Mouse (Mus musculus) C2C12 (cell line): Measurements from ENCODE around the gene Paqr9. TPM values are rescaled to one million over a fixed set of nuclear protein-coding genes. Genes with fewer than 3 reads are reported as not detected.

ENCODE experiments used
- H3K27me3 ChIP-seq: one replicate; pipeline ENCODE4 v1.6.1; 2011; ENCODE audit not compliant: control insufficient read depth, insufficient read depth, insufficient read length
- H3K36me3 ChIP-seq: one replicate; pipeline ENCODE4 v1.6.1; 2011; ENCODE audit not compliant: control insufficient read depth, insufficient read depth
- H3K4me3 ChIP-seq: one replicate; pipeline ENCODE4 v1.5.1; 2011; ENCODE audit warnings: mild to moderate bottlenecking, control low read depth; ENCODE audit not compliant: poor library complexity, insufficient read depth, severe bottlenecking
- H3K79me2 ChIP-seq: one replicate; pipeline ENCODE4 v1.6.1; 2011; ENCODE audit not compliant: control insufficient read depth, insufficient read depth
- H3K79me3 ChIP-seq: one replicate; pipeline ENCODE4 v1.6.1; 2011; ENCODE audit warnings: low read depth, control low read depth
- H3ac ChIP-seq: one replicate; pipeline ENCODE3; 2011; ENCODE audit warnings: low read depth; ENCODE audit not compliant: control insufficient read depth, insufficient read length
- CEBPB ChIP-seq: IDR thresholded peaks from one replicate; pipeline ENCODE4 v1.6.1; 2011; ENCODE audit warnings: low read depth, mild to moderate bottlenecking, control low read depth, moderate library complexity
- CTCF ChIP-seq: IDR thresholded peaks from one replicate; pipeline ENCODE4 v1.5.1; 2011; ENCODE audit not compliant: control insufficient read depth, insufficient read depth, insufficient read length
- FOSL1 ChIP-seq: IDR thresholded peaks from one replicate; pipeline ENCODE4 v1.8.0; 2011; ENCODE audit warnings: mild to moderate bottlenecking, low read length; ENCODE audit not compliant: poor library complexity, insufficient read depth, severe bottlenecking
- MAX ChIP-seq: IDR thresholded peaks from one replicate; pipeline ENCODE4 v1.6.1; 2011; ENCODE audit warnings: mild to moderate bottlenecking, control low read depth
- MYOD1 ChIP-seq: IDR thresholded peaks from one replicate; pipeline ENCODE4 v1.6.1; 2011; ENCODE audit warnings: low read depth; ENCODE audit not compliant: control insufficient read depth, insufficient read length
- MYOG ChIP-seq: IDR thresholded peaks from one replicate; pipeline ENCODE4 v1.6.1; 2011; ENCODE audit not compliant: control insufficient read depth, insufficient read length; ENCODE audit errors: extremely low read depth
- USF1 ChIP-seq: IDR thresholded peaks from one replicate; pipeline ENCODE4 v1.6.1; 2011; ENCODE audit warnings: low read depth, mild to moderate bottlenecking, control low read depth, moderate library complexity
- polyA plus RNA-seq: library from polyadenylated mRNA; unstranded; fragments of >200 nt; fragmentation: generic; extraction: Trizol; gene quantifications from one replicate; pipeline ENCODE4 v1.2.1, GENCODE M21; 2012; ENCODE audit warnings: missing spikeins

The Paqr9 gene
- polyA plus RNA-seq, 1 experiment = under 0.01 TPM

- Histone ChIP-seq H3K36me3 (no peaks in the 10 kb centered on the region), H3ac (no peak overlapping the region), H3K4me3 (no peak overlapping the region), H3K27me3 (peaks cover 5% of the 10 kb centered on the region), H3K79me2 (no peaks in the 10 kb centered on the region), H3K79me3 (no peaks in the 10 kb centered on the region)
- TF ChIP-seq CEBPB (no peak), CTCF (no peak), MYOG (no peak), USF1 (no peak), FOSL1 (no peak), MAX (no peak), MYOD1 (no peak)
These were observed 10.5 kb downstream of the Paqr9 start for GRCm38 (mm10) chr9:95569966-95570365.

GRCm38 (mm10) chr9:95570604-95571003 is 11.1 kb downstream of the Paqr9 start:
- H3K4me3 ChIP-seq = no peak overlapping the region
- no peaks in the 10 kb centered on the region for H3K79me2 ChIP-seq
- no peaks in the 10 kb centered on the region for H3K36me3 ChIP-seq
- H3K79me3 ChIP-seq = no peaks in the 10 kb centered on the region
- no peak for TF ChIP-seq MYOG
- no peak for TF ChIP-seq FOSL1
- TF ChIP-seq USF1 = no peak
- no peak for TF ChIP-seq CTCF
- TF ChIP-seq MYOD1 = no peak
- TF ChIP-seq CEBPB = no peak
- TF ChIP-seq MAX = no peak
- peaks cover 5% of the 10 kb centered on the region for H3K27me3 ChIP-seq
- H3ac ChIP-seq = no peak overlapping the region

- H3K79me2 ChIP-seq = no peaks in the 10 kb centered on the region
- no peaks in the 10 kb centered on the region for H3K36me3 ChIP-seq
- H3K27me3 ChIP-seq = no peaks in the 10 kb centered on the region
- H3K4me3 ChIP-seq = no peak overlapping the region
- no peak overlapping the region for H3ac ChIP-seq
- no peaks in the 10 kb centered on the region for H3K79me3 ChIP-seq
- TF ChIP-seq CEBPB = no peak
- no peak for TF ChIP-seq MAX
- no peak for TF ChIP-seq USF1
These were observed 12.0 kb downstream of the Paqr9 start for GRCm38 (mm10) chr9:95571494-95571893.

- H3ac ChIP-seq = no peak overlapping the region
- no peak overlapping the region for H3K4me3 ChIP-seq
- H3K27me3 ChIP-seq = no peaks in the 10 kb centered on the region
- H3K79me3 ChIP-seq = no peaks in the 10 kb centered on the region
- H3K79me2 ChIP-seq = no peaks in the 10 kb centered on the region
- TF ChIP-seq USF1 = no peak
- no peak for TF ChIP-seq MYOG
- no peak for TF ChIP-seq CEBPB
- no peak for TF ChIP-seq FOSL1
- TF ChIP-seq MAX = no peak
- TF ChIP-seq CTCF = no peak
- TF ChIP-seq MYOD1 = no peak
- H3K36me3 ChIP-seq = no peaks in the 10 kb centered on the region
These were observed 13.1 kb downstream of the Paqr9 start for GRCm38 (mm10) chr9:95572558-95572957.

- Histone ChIP-seq H3ac (no peak overlapping the region), H3K27me3 (no peaks in the 10 kb centered on the region), H3K36me3 (no peaks in the 10 kb centered on the region), H3K79me2 (no peaks in the 10 kb centered on the region), H3K79me3 (no peaks in the 10 kb centered on the region), H3K4me3 (no peak overlapping the region)
- TF ChIP-seq USF1 = no peak
- no peak for TF ChIP-seq FOSL1
- TF ChIP-seq MAX = no peak
- TF ChIP-seq CEBPB = no peak
- TF ChIP-seq MYOD1 = no peak
These were observed 14.7 kb downstream of the Paqr9 start for GRCm38 (mm10) chr9:95574116-95574515.

GRCm38 (mm10) chr9:95577502-95577901 is 18.0 kb downstream of the Paqr9 start:
- H3K79me2 ChIP-seq = no peaks in the 10 kb centered on the region
- no peaks in the 10 kb centered on the region for H3K79me3 ChIP-seq
- no peak for TF ChIP-seq CTCF
- TF ChIP-seq MYOG = no peak
- TF ChIP-seq USF1 = no peak
- TF ChIP-seq MAX = no peak
- TF ChIP-seq FOSL1 = no peak
- no peak for TF ChIP-seq CEBPB
- no peak for TF ChIP-seq MYOD1
- H3K4me3 ChIP-seq = no peak overlapping the region
- H3K27me3 ChIP-seq = no peaks in the 10 kb centered on the region
- H3ac ChIP-seq = no peak overlapping the region
- no peaks in the 10 kb centered on the region for H3K36me3 ChIP-seq
